Mouse (Mus musculus) heart, postnatal 0 days (tissue): ENCODE measurements around the gene Narfl.

ENCODE experiments used
- CTCF ChIP-seq: IDR thresholded peaks from 2 replicates; pipeline ENCODE4 v1.5.1; 2016; ENCODE audit warnings: antibody characterized with exemption, control low read depth, low read depth
- EP300 ChIP-seq: IDR thresholded peaks from 2 replicates; pipeline ENCODE4 v1.6.1; 2016; ENCODE audit warnings: antibody characterized with exemption, low read depth

GRCm38 (mm10) chr17:25794197-25794596 is 20.6 kb downstream of the Narfl start:
- TF ChIP-seq CTCF (no peak), EP300 (no peak)
